Mouse (Mus musculus) intestine, postnatal 0 days (tissue): Measurements from ENCODE around the gene Tango6. TPM values are rescaled to one million over a fixed set of nuclear protein-coding genes. Genes with fewer than 3 reads are reported as not detected.

Experiments
- ATAC-seq: fragments of 200-750 bp; cut with Nextera tagmentation; 2 replicates; pipeline ENCODE4 v1.8.0; 2017; ENCODE audit warnings: mild to moderate bottlenecking, moderate TSS enrichment, moderate library complexity
- H3K27ac ChIP-seq: fragments of 300-500 bp; sonication (generic); 2 replicates; pipeline ENCODE4 v1.5.1; 2014; ENCODE audit warnings: mild to moderate bottlenecking, low read depth, low read length, moderate library complexity
- H3K27me3 ChIP-seq: fragments of 300-500 bp; sonication (generic); replicated peaks from 2 replicates; pipeline ENCODE4 v1.6.1; 2014; ENCODE audit warnings: low read length, mixed read lengths; ENCODE audit not compliant: control insufficient read depth, insufficient read depth
- H3K36me3 ChIP-seq: fragments of 300-500 bp; sonication (generic); 2 replicates; pipeline ENCODE4 v1.6.1; 2014; ENCODE audit warnings: mild to moderate bottlenecking, moderate library complexity; ENCODE audit not compliant: control insufficient read depth, insufficient read depth
- H3K4me1 ChIP-seq: fragments of 300-500 bp; sonication (generic); replicated peaks from 2 replicates; pipeline ENCODE4 v1.6.1; 2014; ENCODE audit warnings: antibody characterized with exemption, low read length, mixed read lengths; ENCODE audit not compliant: control insufficient read depth, insufficient read depth
- H3K4me2 ChIP-seq: fragments of 300-500 bp; sonication (generic); replicated peaks from 2 replicates; pipeline ENCODE4 v1.6.1; 2014; ENCODE audit warnings: low read depth, mild to moderate bottlenecking, moderate library complexity
- H3K4me3 ChIP-seq: fragments of 300-500 bp; sonication (generic); 2 replicates; pipeline ENCODE4 v1.5.1; 2014; ENCODE audit warnings: low read depth, low read length
- H3K9ac ChIP-seq: fragments of 300-500 bp; sonication (generic); 2 replicates; pipeline ENCODE4 v1.6.1; 2014; ENCODE audit warnings: mild to moderate bottlenecking, low read depth, low read length
- H3K9me3 ChIP-seq: fragments of 300-500 bp; sonication (generic); 2 replicates; pipeline ENCODE4 v1.6.1; 2016; ENCODE audit warnings: mixed run types; ENCODE audit not compliant: control insufficient read depth
- CTCF ChIP-seq: sonication (generic); IDR thresholded peaks from 2 replicates; pipeline ENCODE4 v1.5.1; 2016; ENCODE audit warnings: low read depth, mild to moderate bottlenecking, control low read depth, antibody characterized with exemption, moderate library complexity
- WGBS: fragments of 180-500 bp; shearing (Covaris S2); extraction: QIAGEN DNeasy Blood & Tissue Kit; methylation state at CpG from one replicate; pipeline ENCODE4 v1.1.7; 2014; 5-methylcytosine and 5-hydroxymethylcytosine counted together
- polyA plus RNA-seq: library from polyadenylated mRNA; unstranded; fragments of >200 nt; fragmentation: Nextera tagmentation; extraction: Ambion mirVana; gene quantifications from 2 replicates; pipeline ENCODE4 v1.2.1, GENCODE M21; 2015

Gene Tango6
- polyA plus RNA-seq, 1 experiment from 2014 or later: 1.7 TPM

- Histone ChIP-seq H3K9ac (no peak overlapping the region), H3K27ac (no peak overlapping the region), H3K27me3 (no peaks in the 10 kb centered on the region), H3K4me1 (no peaks in the 10 kb centered on the region), H3K4me2 (no peak overlapping the region), H3K4me3 (no peak overlapping the region), H3K36me3 (peaks cover 15% of the 10 kb centered on the region; the same call in 1 of the 2 replicates), H3K9me3 (no peaks in the 10 kb centered on the region)
- ATAC-seq: no peak
- TF ChIP-seq CTCF: no peak
- 71% methylated on average over 6 of the region's 6 CpGs for WGBS
Observed at GRCm38 (mm10) chr8:106722453-106722852, 39.6 kb downstream of the Tango6 start.

GRCm38 (mm10) chr8:106723921-106724320 lies 41.1 kb downstream of the Tango6 start:
- WGBS: 70% methylated on average over 2 of the region's 2 CpGs
- Histone ChIP-seq H3K27ac (no peak overlapping the region), H3K9ac (no peak overlapping the region)

GRCm38 (mm10) chr8:106726551-106726950 lies 43.7 kb downstream of the Tango6 start:
- no peak overlapping the region for H3K4me2 ChIP-seq
- no peaks in the 10 kb centered on the region for H3K9me3 ChIP-seq
- H3K27ac ChIP-seq: no peak overlapping the region
- H3K9ac ChIP-seq: no peak overlapping the region
- no peak for ATAC-seq
- H3K4me3 ChIP-seq: no peak overlapping the region
- no peaks in the 10 kb centered on the region for H3K27me3 ChIP-seq
- no peak for TF ChIP-seq CTCF
- 87% methylated on average over 6 of the region's 6 CpGs for WGBS
- no peaks in the 10 kb centered on the region for H3K4me1 ChIP-seq
- H3K36me3 ChIP-seq: peaks cover 15% of the 10 kb centered on the region; the same call in 1 of the 2 replicates

More at GRCm38 (mm10) chr8:106723921-106724320, 41.1 kb downstream of the Tango6 start:
- no peaks in the 10 kb centered on the region for H3K9me3 ChIP-seq
- H3K4me2 ChIP-seq: no peak overlapping the region
- no peak for TF ChIP-seq CTCF
- no peak overlapping the region for H3K4me3 ChIP-seq
- H3K4me1 ChIP-seq: no peaks in the 10 kb centered on the region
- peaks cover 15% of the 10 kb centered on the region; the same call in 1 of the 2 replicates for H3K36me3 ChIP-seq
- no peaks in the 10 kb centered on the region for H3K27me3 ChIP-seq
- ATAC-seq: no peak

- Histone ChIP-seq H3K36me3 (peaks cover 15% of the 10 kb centered on the region; the same call in 1 of the 2 replicates), H3K4me2 (no peak overlapping the region), H3K9me3 (no peaks in the 10 kb centered on the region), H3K27me3 (no peaks in the 10 kb centered on the region), H3K27ac (no peak overlapping the region), H3K9ac (no peak overlapping the region), H3K4me1 (no peaks in the 10 kb centered on the region), H3K4me3 (no peak overlapping the region)
- ATAC-seq: no peak
- WGBS: 58% methylated on average over 16 of the region's 16 CpGs
- no peak for TF ChIP-seq CTCF
Observed at GRCm38 (mm10) chr8:106727241-106727835, 44.5 kb downstream of the Tango6 start.

- no peak overlapping the region for H3K9ac ChIP-seq
- no peaks in the 10 kb centered on the region for H3K9me3 ChIP-seq
- 73% methylated on average over 1 of the region's 1 CpGs for WGBS
- no peak overlapping the region for H3K4me3 ChIP-seq
- H3K4me2 ChIP-seq: no peak overlapping the region
- H3K27ac ChIP-seq: no peak overlapping the region
- no peak for ATAC-seq
- H3K36me3 ChIP-seq: peaks cover 15% of the 10 kb centered on the region; the same call in 1 of the 2 replicates
- no peaks in the 10 kb centered on the region for H3K4me1 ChIP-seq
- no peaks in the 10 kb centered on the region for H3K27me3 ChIP-seq
- TF ChIP-seq CTCF: no peak
Observed at GRCm38 (mm10) chr8:106727889-106728288, 45.0 kb downstream of the Tango6 start.

- no peaks in the 10 kb centered on the region for H3K4me1 ChIP-seq
- WGBS: 56% methylated on average over 5 of the region's 5 CpGs
Observed at GRCm38 (mm10) chr8:106732921-106733320, 50.1 kb downstream of the Tango6 start.

More at GRCm38 (mm10) chr8:106732921-106733320, 50.1 kb downstream of the Tango6 start:
- ATAC-seq: no peak
- H3K9me3 ChIP-seq: no peaks in the 10 kb centered on the region
- H3K4me2 ChIP-seq: no peak overlapping the region
- TF ChIP-seq CTCF: no peak
- no peak overlapping the region for H3K27ac ChIP-seq
- no peak overlapping the region for H3K9ac ChIP-seq
- H3K4me3 ChIP-seq: no peak overlapping the region
- no peaks in the 10 kb centered on the region for H3K27me3 ChIP-seq
- H3K36me3 ChIP-seq: peaks cover 3% of the 10 kb centered on the region; the same call in 1 of the 2 replicates
